Mouse (Mus musculus) gastrocnemius, adult 2 months (tissue): ENCODE measurements around the gene Olfr1093. TPM values are rescaled to one million over a fixed set of nuclear protein-coding genes. Genes with fewer than 3 reads are reported as not detected.

Experiments used
- DNase-seq: peaks from one replicate; pipeline ENCODE4 v3.0.0; 2022
- H3K27ac ChIP-seq: fragments of 200-600 bp; 2 replicates; pipeline ENCODE4 v1.8.1; 2022; ENCODE audit warnings: mild to moderate bottlenecking
- H3K4me3 ChIP-seq: fragments of 200-600 bp; 2 replicates; pipeline ENCODE4 v1.8.1; 2022; ENCODE audit warnings: mild to moderate bottlenecking, moderate library complexity
- CTCF ChIP-seq: fragments of 200-600 bp; IDR thresholded peaks from 2 replicates; pipeline ENCODE4 v1.8.1; 2022; ENCODE audit warnings: antibody characterized with exemption, mild to moderate bottlenecking, moderate library complexity
- intact Hi-C: fragments of 180-260 bp; cut with DNase I; formaldehyde crosslinking; loops from one replicate; pipeline ENCODE4 v1.15.1; 2025
- long read RNA-seq, 2 experiments: library from polyadenylated mRNA; stranded (forward); transcript quantifications; one replicate each; pipeline ENCODE4 v2.0.0; 2021
- total RNA-seq, 2 experiments: library from RNA; stranded (reverse); gene quantifications; 2 replicates each; pipeline ENCODE4 v1.2.3; 2021

The Olfr1093 gene
- not detected for total RNA-seq
- long read RNA-seq, experiment 1 = 0 reads
- long read RNA-seq, experiment 2 = 0 reads

- Histone ChIP-seq H3K27ac (no peak within 1 kb of the TSS), H3K4me3 (no peak within 1 kb of the TSS)
- no peak for TF ChIP-seq CTCF
- intact Hi-C loops = no loop called here
- no peak for DNase-seq
Observed at GRCm38 (mm10) chr2:86782179-86782578, at the start of gene Olfr1093. Olfr1093 (plus strand) TSS chr2:86782479.

GRCm38 (mm10) chr2:86733601-86734000, 48.7 kb upstream of the Olfr1093 start, which contains the start of gene Olfr1089:
Olfr1089 (minus strand) TSS chr2:86733701.
- no peak for DNase-seq
- H3K27ac ChIP-seq = no peak within 1 kb of the TSS
- TF ChIP-seq CTCF = no peak
- H3K4me3 ChIP-seq = no peak within 1 kb of the TSS
- intact Hi-C loops = no loop called here

GRCm38 (mm10) chr2:86758893-86759292, 23.4 kb upstream of the Olfr1093 start, which contains the start of gene Olfr1090:
Olfr1090 (minus strand) TSS chr2:86758993.
- Histone ChIP-seq H3K27ac (no peak within 1 kb of the TSS), H3K4me3 (no peak within 1 kb of the TSS)
- TF ChIP-seq CTCF = no peak
- intact Hi-C loops = no loop called here
- no peak for DNase-seq

GRCm38 (mm10) chr2:86761050-86761449, 21.2 kb upstream of the Olfr1093 start:
- no peak overlapping the region for H3K4me3 ChIP-seq
- no peak for DNase-seq
- intact Hi-C loops = no loop called here
- no peak overlapping the region for H3K27ac ChIP-seq
- TF ChIP-seq CTCF = no peak

- intact Hi-C loops = no loop called here
- no peak for DNase-seq
Observed at GRCm38 (mm10) chr2:86809918-86810317, 27.6 kb downstream of the Olfr1093 start, which contains the start of gene Olfr141. Olfr141 (minus strand) TSS chr2:86810018.

GRCm38 (mm10) chr2:86824363-86824762, 42.1 kb downstream of the Olfr1093 start, which contains the start of gene Olfr1094:
Olfr1094 (plus strand) TSS chr2:86824663.
- DNase-seq = no peak
- intact Hi-C loops = no loop called here
- no peak for TF ChIP-seq CTCF
- H3K4me3 ChIP-seq = no peak within 1 kb of the TSS
- no peak within 1 kb of the TSS for H3K27ac ChIP-seq

More at GRCm38 (mm10) chr2:86809918-86810317, 27.6 kb downstream of the Olfr1093 start, which contains the start of gene Olfr141:
- Histone ChIP-seq H3K4me3 (no peak within 1 kb of the TSS), H3K27ac (no peak within 1 kb of the TSS)
- no peak for TF ChIP-seq CTCF

Other genes with a start within 250 kb of the Olfr1093 start
- gene Olfr1079, start 240.0 kb upstream of the Olfr1093 start, total RNA-seq = not detected
- gene Olfr1080, start 224.2 kb upstream of the Olfr1093 start, total RNA-seq = not detected
- not detected for gene Olfr1082, start 183.5 kb upstream of the Olfr1093 start, total RNA-seq
- not detected for gene Olfr1084, start 142.8 kb upstream of the Olfr1093 start, total RNA-seq
- not detected for gene Olfr1085, start 120.5 kb upstream of the Olfr1093 start, total RNA-seq
- not detected for gene Olfr1086, start 102.4 kb upstream of the Olfr1093 start, total RNA-seq
- not detected for gene Olfr1087, start 84.1 kb upstream of the Olfr1093 start, total RNA-seq
- gene Olfr1089, start 48.8 kb upstream of the Olfr1093 start, total RNA-seq = not detected
- gene Olfr1090, start 23.5 kb upstream of the Olfr1093 start, total RNA-seq = not detected
- not detected for gene Olfr141, start 27.5 kb downstream of the Olfr1093 start, total RNA-seq
- not detected for gene Olfr1094, start 42.2 kb downstream of the Olfr1093 start, total RNA-seq
- gene Olfr1095, start 69.2 kb downstream of the Olfr1093 start, total RNA-seq = not detected
- not detected for gene Gm13723, start 92.3 kb downstream of the Olfr1093 start, total RNA-seq
- not detected for gene Olfr1097, start 109.7 kb downstream of the Olfr1093 start, total RNA-seq
- gene Olfr1098, start 142.1 kb downstream of the Olfr1093 start, total RNA-seq = not detected
- not detected for gene Olfr1099, start 178.2 kb downstream of the Olfr1093 start, total RNA-seq
- gene Olfr1100, start 197.5 kb downstream of the Olfr1093 start, total RNA-seq = not detected
- gene Olfr1101, start 208.7 kb downstream of the Olfr1093 start, total RNA-seq = not detected
- gene Olfr1102, start 215.9 kb downstream of the Olfr1093 start, total RNA-seq = not detected
- not detected for gene Olfr1104, start 244.6 kb downstream of the Olfr1093 start, total RNA-seq